Mouse (Mus musculus) MEL (cell line): Measurements from ENCODE around the gene Ctnnd2.

Source experiments
- CTCF ChIP-seq, 3 experiments: IDR thresholded peaks in 2 of 3; conservative IDR thresholded peaks in 1 of 3; 2 replicates each; pipeline ENCODE4 v1.5.1; 2011 to 2012; ENCODE audit warnings: low read length in 3 of 3, low read depth in 2 of 3, mild to moderate bottlenecking in 2 of 3, improper control_type of control experiment in 1 of 3, inconsistent platforms in 1 of 3, mixed read lengths in 1 of 3, moderate library complexity in 1 of 3; ENCODE audit not compliant: control insufficient read depth in 1 of 3, insufficient read depth in 1 of 3, poor library complexity in 1 of 3, severe bottlenecking in 1 of 3
- ETS1 ChIP-seq: IDR thresholded peaks from 2 replicates; pipeline ENCODE4 v1.6.1; 2012; ENCODE audit warnings: low read depth, mild to moderate bottlenecking, inconsistent platforms, low read length, improper control_type of control experiment, moderate library complexity
- GABPA ChIP-seq: IDR thresholded peaks from 2 replicates; pipeline ENCODE4 v1.6.1; 2012; ENCODE audit warnings: low read depth, mild to moderate bottlenecking, inconsistent platforms, low read length, improper control_type of control experiment, moderate library complexity
- GATA1 ChIP-seq: IDR thresholded peaks from 2 replicates; pipeline ENCODE4 v1.6.1; 2011; ENCODE audit warnings: low read depth, low read length, improper control_type of control experiment
- MEF2A ChIP-seq: IDR thresholded peaks from 2 replicates; pipeline ENCODE4 v1.6.1; 2014; ENCODE audit warnings: low read depth, mild to moderate bottlenecking, inconsistent platforms, low read length, improper control_type of control experiment; ENCODE audit not compliant: poor library complexity, insufficient replicate concordance, severe bottlenecking; ENCODE audit errors: extremely low read depth
- POLR2A ChIP-seq, 2 experiments: IDR thresholded peaks; 2 replicates each; pipeline ENCODE4 v1.6.1; 2011 to 2012; ENCODE audit warnings: low read length in 2 of 2, mild to moderate bottlenecking in 2 of 2, control low read depth in 1 of 2, improper control_type of control experiment in 1 of 2, low read depth in 1 of 2, moderate library complexity in 1 of 2; ENCODE audit not compliant: control insufficient read depth in 1 of 2, insufficient read depth in 1 of 2, poor library complexity in 1 of 2
- RCOR1 ChIP-seq: IDR thresholded peaks from 2 replicates; pipeline ENCODE4 v1.6.1; 2012; ENCODE audit warnings: low read depth, mild to moderate bottlenecking, inconsistent platforms, low read length, improper control_type of control experiment
- SIN3A ChIP-seq: IDR thresholded peaks from 2 replicates; pipeline ENCODE4 v1.6.1; 2012; ENCODE audit warnings: low read length, improper control_type of control experiment, inconsistent platforms
- SMC3 ChIP-seq: IDR thresholded peaks from 2 replicates; pipeline ENCODE4 v1.6.1; 2011; ENCODE audit warnings: low read depth, low read length, improper control_type of control experiment
- TCF12 ChIP-seq: IDR thresholded peaks from 2 replicates; pipeline ENCODE4 v1.6.1; 2014; ENCODE audit warnings: low read depth, mild to moderate bottlenecking, inconsistent platforms, low read length, improper control_type of control experiment, moderate library complexity

DNA sequence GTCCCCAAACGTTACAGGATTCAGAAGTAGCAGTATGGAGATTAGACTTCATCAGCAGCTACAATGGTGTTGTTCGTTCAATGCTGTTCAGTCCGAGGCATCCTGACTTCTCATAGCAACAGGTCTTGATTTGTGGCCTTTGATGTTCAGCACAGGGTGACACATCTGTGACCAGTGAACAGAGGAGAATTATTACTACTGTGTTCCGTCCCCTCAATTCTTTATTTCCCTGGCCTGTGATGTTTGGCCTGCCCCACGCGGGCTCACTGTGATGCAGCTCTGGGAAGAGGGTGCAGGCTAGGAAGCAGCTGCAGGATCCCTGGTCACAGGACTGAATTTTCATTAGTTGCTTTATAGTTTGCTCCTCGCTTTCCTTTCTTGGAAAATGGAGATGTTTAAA, 197.6 kb downstream of the Ctnnd2 start:
- no peak for TF ChIP-seq POLR2A (IDR thresholded peaks at IDR 0.05; ENCODE audit: control insufficient read depth in 1 of 2, insufficient read depth in 1 of 2, low read depth in 1 of 2, low read length in 2 of 2, poor library complexity in 1 of 2)
- TF ChIP-seq CTCF (IDR thresholded peaks at IDR 0.05 in 2 of 3, conservative IDR thresholded peaks at IDR 0.05 in 1 of 3; ENCODE audit: control insufficient read depth in 1 of 3, insufficient read depth in 1 of 3, low read depth in 2 of 3, low read length in 3 of 3, poor library complexity in 1 of 3, severe bottlenecking in 1 of 3) = no peak
- no peak for TF ChIP-seq ETS1
- no peak for TF ChIP-seq TCF12
- no peak for TF ChIP-seq GATA1
- TF ChIP-seq SMC3 = no peak
- no peak for TF ChIP-seq RCOR1
- TF ChIP-seq SIN3A = no peak
- TF ChIP-seq MEF2A = no peak
- no peak for TF ChIP-seq GABPA
